Mouse (Mus musculus) forebrain, postnatal 0 days (tissue): Measurements from ENCODE around the gene Rnf19b. TPM values are rescaled to one million over a fixed set of nuclear protein-coding genes. Genes with fewer than 3 reads are reported as not detected.

Source experiments
- ATAC-seq: fragments of 200-750 bp; cut with Nextera tagmentation; 2 replicates; pipeline ENCODE4 v1.8.0; 2017; ENCODE audit warnings: mild to moderate bottlenecking, moderate library complexity
- DNase-seq: peaks from one replicate; pipeline ENCODE4 v3.0.0-alpha.2; 2015
- H3K27ac ChIP-seq: fragments of 300-500 bp; sonication (generic); 2 replicates; pipeline ENCODE4 v1.5.1; 2014; ENCODE audit warnings: low read depth, mild to moderate bottlenecking, antibody characterized with exemption, low read length, moderate library complexity, mixed read lengths
- H3K27me3 ChIP-seq: fragments of 300-500 bp; sonication (generic); 2 replicates; pipeline ENCODE4 v1.6.1; 2014; ENCODE audit warnings: mild to moderate bottlenecking, low read length, mixed read lengths; ENCODE audit not compliant: insufficient read depth
- H3K36me3 ChIP-seq: fragments of 300-500 bp; sonication (generic); 2 replicates; pipeline ENCODE4 v1.6.1; 2014; ENCODE audit warnings: mild to moderate bottlenecking, moderate library complexity; ENCODE audit not compliant: insufficient read depth
- H3K4me1 ChIP-seq: fragments of 300-500 bp; sonication (generic); 2 replicates; pipeline ENCODE4 v1.6.1; 2014; ENCODE audit warnings: antibody characterized with exemption; ENCODE audit not compliant: insufficient read depth
- H3K4me2 ChIP-seq: fragments of 300-500 bp; sonication (generic); 2 replicates; pipeline ENCODE4 v1.6.1; 2014; ENCODE audit warnings: low read depth, mild to moderate bottlenecking, moderate library complexity
- H3K4me3 ChIP-seq: fragments of 300-500 bp; sonication (generic); 2 replicates; pipeline ENCODE4 v1.5.1; 2014; ENCODE audit warnings: low read depth, low read length, mixed read lengths
- H3K9ac ChIP-seq: fragments of 300-500 bp; sonication (generic); 2 replicates; pipeline ENCODE4 v1.6.1; 2014; ENCODE audit warnings: mild to moderate bottlenecking
- H3K9me3 ChIP-seq: fragments of 300-500 bp; sonication (generic); 2 replicates; pipeline ENCODE4 v1.6.1; 2016; ENCODE audit warnings: low read length
- CTCF ChIP-seq: sonication (generic); IDR thresholded peaks from 2 replicates; pipeline ENCODE4 v1.5.1; 2016; ENCODE audit warnings: antibody characterized with exemption, control low read depth, low read depth
- WGBS: fragments of 180-500 bp; shearing (Covaris S2); extraction: QIAGEN DNeasy Blood & Tissue Kit; methylation state at CpG from one replicate; pipeline ENCODE4 v1.1.7; 2014; 5-methylcytosine and 5-hydroxymethylcytosine counted together
- polyA plus RNA-seq: library from polyadenylated mRNA; unstranded; fragments of >200 nt; fragmentation: Nextera tagmentation; extraction: Ambion mirVana; gene quantifications from 2 replicates; pipeline ENCODE4 v1.2.1, GENCODE M21; 2015
- total RNA-seq: library from RNA; depleted of rRNA; stranded (reverse); fragments of >200 nt; gene quantifications from 2 replicates; pipeline ENCODE4 v1.2.3, GENCODE M21; 2014

Rnf19b gene
- total and polyA plus RNA-seq, 2 experiments from 2014 or later, result 31.1 to 135 TPM

DNA sequence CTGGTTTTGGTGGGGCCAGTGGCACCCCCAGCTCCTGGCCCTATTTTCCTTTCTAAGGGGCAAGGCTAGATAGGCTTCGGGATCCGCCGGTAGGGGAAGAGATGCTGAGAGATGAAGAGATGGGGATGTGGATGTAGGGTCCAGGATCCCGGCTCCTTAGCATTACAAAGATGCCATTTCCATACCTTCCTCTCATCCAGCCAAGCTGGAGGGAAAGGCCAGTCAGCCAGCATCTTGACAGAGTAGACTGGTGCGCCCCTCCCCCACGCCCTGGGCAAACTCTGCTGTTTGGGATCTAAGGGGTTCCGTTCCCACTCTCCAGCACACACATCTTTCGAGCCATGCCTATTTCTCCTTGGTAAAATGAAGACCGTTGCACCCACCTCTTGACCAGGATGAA, 48.0 kb downstream of the Rnf19b start:
- no peaks in the 10 kb centered on the region for H3K36me3 ChIP-seq
- no peaks in the 10 kb centered on the region for H3K9me3 ChIP-seq
- peaks cover 13% of the 10 kb centered on the region; the same call in 1 of the 2 replicates for H3K27me3 ChIP-seq
- H3K4me2 ChIP-seq, result no peak overlapping the region
- WGBS, result 22% methylated on average over 9 of the region's 9 CpGs
- no peak for TF ChIP-seq CTCF
- ATAC-seq, result no peak
- H3K4me1 ChIP-seq, result no peaks in the 10 kb centered on the region
- no peak overlapping the region for H3K4me3 ChIP-seq
- H3K9ac ChIP-seq, result no peak overlapping the region
- no peak overlapping the region for H3K27ac ChIP-seq
- no peak for DNase-seq

DNA sequence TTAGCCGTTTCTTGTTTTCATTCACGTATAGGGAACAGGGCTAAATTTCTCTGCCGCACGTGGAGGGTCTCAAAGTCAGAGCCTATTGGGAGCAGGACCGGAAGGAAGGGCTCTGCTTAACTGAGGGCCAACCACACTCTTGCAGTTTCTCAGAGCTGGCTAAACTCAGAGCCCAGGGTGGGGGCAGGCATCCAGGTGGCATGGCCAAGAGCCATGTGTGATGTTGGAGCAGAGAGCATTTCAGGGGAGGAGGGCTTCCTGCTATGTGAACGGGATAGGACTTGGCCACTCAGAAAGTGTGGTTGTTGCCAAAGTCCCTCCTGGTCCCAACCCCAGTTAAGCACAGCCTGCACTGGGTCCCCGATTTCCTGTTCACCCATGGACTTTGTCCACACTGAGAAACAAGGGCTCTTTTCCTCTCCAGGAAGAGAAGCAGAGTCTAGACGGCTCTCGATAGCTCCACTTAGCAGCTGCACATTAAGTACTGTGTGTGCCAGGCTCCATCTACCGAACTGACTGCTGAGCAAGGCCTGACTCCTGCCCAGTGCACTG, 49.4 kb downstream of the Rnf19b start:
- no peak overlapping the region for H3K4me3 ChIP-seq
- no peak overlapping the region for H3K27ac ChIP-seq
- H3K36me3 ChIP-seq, result no peaks in the 10 kb centered on the region
- DNase-seq (no peak), ATAC-seq (no peak)
- H3K4me1 ChIP-seq, result no peaks in the 10 kb centered on the region
- H3K9me3 ChIP-seq, result no peaks in the 10 kb centered on the region
- no peak overlapping the region for H3K4me2 ChIP-seq
- WGBS, result 64% methylated on average over 10 of the region's 10 CpGs
- no peak overlapping the region for H3K9ac ChIP-seq
- H3K27me3 ChIP-seq, result peaks cover 13% of the 10 kb centered on the region; the same call in 1 of the 2 replicates
- no peak for TF ChIP-seq CTCF

DNA sequence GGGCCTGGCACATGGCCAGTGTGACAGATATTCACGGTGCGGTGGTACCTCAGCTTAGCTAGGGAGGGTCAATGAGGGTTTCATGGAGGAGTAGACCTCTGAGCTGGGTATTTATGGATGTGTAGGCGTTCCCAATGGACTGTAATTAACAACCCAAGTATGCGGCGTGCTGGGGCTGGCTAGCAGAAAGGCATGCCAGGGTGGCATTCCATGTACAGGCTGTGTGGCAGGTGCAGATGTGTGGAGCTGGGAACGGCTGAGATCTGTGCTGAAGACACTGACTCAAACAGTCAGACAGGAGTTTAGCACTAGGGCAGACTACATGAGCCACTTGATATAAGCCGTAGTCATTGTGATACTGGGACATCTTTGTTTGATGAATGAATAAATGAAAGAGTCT, 50.6 kb downstream of the Rnf19b start:
- Histone ChIP-seq H3K9ac (no peak overlapping the region), H3K4me1 (0 out of 2 replicates have a peak, but pooled peaks cover 3% of the 10 kb centered on the region), H3K36me3 (no peaks in the 10 kb centered on the region), H3K9me3 (no peaks in the 10 kb centered on the region), H3K27me3 (peaks cover 13% of the 10 kb centered on the region; the same call in 1 of the 2 replicates), H3K4me3 (no peak overlapping the region), H3K4me2 (no peak overlapping the region), H3K27ac (no peak overlapping the region)
- no peak for TF ChIP-seq CTCF
- DNase-seq (no peak), ATAC-seq (no peak)
- 71% methylated on average over 7 of the region's 7 CpGs for WGBS

DNA sequence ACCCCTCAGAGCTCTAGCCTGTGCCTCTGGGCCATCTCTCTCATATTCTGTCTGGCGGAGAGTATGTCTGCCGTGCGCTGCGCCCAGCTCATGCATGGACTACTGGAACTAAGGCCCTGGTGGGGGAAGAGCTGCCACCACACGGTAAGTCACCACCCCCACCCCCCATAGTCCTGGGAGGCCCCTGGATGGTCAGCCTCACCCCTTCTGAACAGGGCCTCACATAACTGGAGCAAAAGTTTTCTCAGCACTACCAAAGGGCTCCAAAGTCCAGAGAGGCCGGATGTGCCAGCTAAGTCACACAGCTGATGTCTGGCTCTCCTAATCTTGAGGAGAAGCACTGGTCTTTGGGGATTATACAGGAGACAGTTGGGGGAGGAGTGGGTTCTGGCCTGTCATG, 52.7 kb downstream of the Rnf19b start:
- DNase-seq, result no peak
- H3K27ac ChIP-seq, result no peak overlapping the region
- WGBS, result 89% methylated on average over 6 of the region's 6 CpGs
- H3K36me3 ChIP-seq, result 0 out of 2 replicates have a peak, but pooled peaks cover 3% of the 10 kb centered on the region
- H3K9ac ChIP-seq, result no peak overlapping the region
- H3K9me3 ChIP-seq, result no peaks in the 10 kb centered on the region
- H3K4me2 ChIP-seq, result no peak overlapping the region
- H3K27me3 ChIP-seq, result peaks cover 10% of the 10 kb centered on the region; the same call in 1 of the 2 replicates
- ATAC-seq, result no peak
- no peak overlapping the region for H3K4me3 ChIP-seq
- 0 out of 2 replicates have a peak, but pooled peaks cover 3% of the 10 kb centered on the region for H3K4me1 ChIP-seq
- TF ChIP-seq CTCF, result no peak

DNA sequence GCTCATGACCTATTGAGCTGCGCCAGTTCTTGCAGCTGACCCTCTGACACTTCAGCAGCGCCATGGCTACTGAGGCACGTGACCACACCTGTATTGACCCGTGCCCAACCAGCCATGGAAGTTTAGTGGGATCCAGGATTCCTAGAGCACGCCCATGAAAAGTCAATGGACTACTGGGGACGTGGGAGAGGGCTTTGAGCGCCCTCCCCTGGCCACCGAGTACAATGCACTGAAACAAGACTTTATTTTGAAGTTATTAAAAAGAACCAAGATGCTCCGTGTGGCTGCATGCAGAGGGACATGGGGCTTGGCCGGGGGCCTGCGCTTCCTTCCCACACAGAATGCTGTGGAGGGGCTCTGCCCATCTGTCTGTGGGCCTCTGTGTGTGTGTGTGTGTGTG, 53.3 kb downstream of the Rnf19b start:
- DNase-seq, result no peak
- Histone ChIP-seq H3K9me3 (no peaks in the 10 kb centered on the region), H3K4me2 (no peak overlapping the region), H3K4me3 (no peak overlapping the region), H3K4me1 (0 out of 2 replicates have a peak, but pooled peaks cover 3% of the 10 kb centered on the region), H3K27me3 (0 out of 2 replicates have a peak, but pooled peaks cover 5% of the 10 kb centered on the region), H3K27ac (no peak overlapping the region), H3K9ac (no peak overlapping the region), H3K36me3 (0 out of 2 replicates have a peak, but pooled peaks cover 3% of the 10 kb centered on the region)
- no peak for ATAC-seq
- 61% methylated on average over 11 of the region's 11 CpGs for WGBS
- peak; percentile 54 for TF ChIP-seq CTCF

DNA sequence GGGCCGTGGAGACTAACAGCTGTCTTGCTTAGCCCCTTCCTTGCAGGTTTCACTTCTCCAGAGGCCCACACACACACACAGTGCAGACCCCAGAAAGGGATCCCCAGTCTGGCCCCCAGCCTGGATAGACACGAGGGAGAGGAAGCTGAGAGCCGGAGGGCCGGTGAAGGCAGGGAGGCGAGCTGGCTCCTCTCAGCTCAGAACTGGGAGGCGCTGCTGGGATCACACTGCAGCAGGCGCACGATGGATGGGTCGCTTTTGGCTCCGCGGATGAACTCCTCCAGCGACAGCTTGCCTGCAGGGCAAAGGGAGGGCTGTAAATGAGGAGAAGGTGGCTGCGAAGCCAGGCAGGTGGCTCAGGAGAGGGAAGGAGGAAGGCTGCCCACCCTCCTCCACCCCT, 54.2 kb downstream of the Rnf19b start:
- Histone ChIP-seq H3K9me3 (no peaks in the 10 kb centered on the region), H3K4me3 (no peak overlapping the region), H3K27ac (no peak overlapping the region), H3K4me2 (no peak overlapping the region), H3K9ac (no peak overlapping the region), H3K36me3 (0 out of 2 replicates have a peak, but pooled peaks cover 3% of the 10 kb centered on the region), H3K27me3 (no peaks in the 10 kb centered on the region), H3K4me1 (0 out of 2 replicates have a peak, but pooled peaks cover 3% of the 10 kb centered on the region)
- DNase-seq (no peak), ATAC-seq (no peak)
- TF ChIP-seq CTCF, result no peak
- WGBS, result 64% methylated on average over 13 of the region's 13 CpGs

DNA sequence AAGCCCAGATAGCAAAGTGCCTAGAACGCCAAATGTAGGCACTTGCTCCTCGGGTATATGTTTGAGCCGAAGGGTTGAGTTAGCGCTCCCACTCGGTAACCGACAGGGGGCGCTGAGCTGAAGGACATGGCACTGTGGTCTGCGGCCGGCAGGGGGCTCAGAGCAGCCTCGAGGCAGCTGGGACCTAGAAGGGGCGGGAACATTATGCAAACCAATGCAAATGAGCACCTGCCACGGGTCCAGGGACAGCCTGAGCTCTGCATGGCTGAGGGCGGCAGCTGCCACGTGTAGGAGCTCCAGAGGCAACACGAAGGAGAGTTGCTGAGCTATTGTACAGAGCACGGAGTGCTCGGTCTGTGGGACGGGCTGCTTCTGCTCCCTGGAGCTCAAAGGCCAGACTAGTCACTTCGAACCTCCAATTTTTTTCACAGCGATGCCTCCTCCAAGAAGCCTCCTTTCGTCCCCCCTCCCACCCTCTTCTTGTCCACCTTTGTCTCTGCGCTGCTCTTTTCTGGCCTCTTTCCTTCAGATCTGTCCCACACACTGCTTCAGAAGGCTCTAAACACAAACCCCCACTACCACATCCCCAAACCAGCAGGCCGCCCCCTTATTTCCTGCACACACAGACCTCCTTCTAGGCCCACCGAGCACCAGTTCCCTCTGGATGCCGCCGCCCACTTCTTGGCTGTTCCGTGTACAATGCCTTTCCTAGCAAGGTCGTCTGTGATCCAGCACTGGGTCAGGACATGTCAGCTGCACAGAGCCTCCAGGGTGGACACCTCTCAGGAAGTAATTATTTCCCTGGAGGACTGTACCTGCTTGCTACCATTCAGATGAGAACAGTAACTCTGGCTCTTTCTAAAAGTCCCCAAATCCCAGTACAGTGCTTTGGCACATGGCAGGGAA, 55.3 kb downstream of the Rnf19b start:
- peak; percentile 97 for ATAC-seq
- Histone ChIP-seq H3K4me1 (0 out of 2 replicates have a peak, but pooled peaks cover 3% of the 10 kb centered on the region), H3K9me3 (no peaks in the 10 kb centered on the region), H3K27me3 (no peaks in the 10 kb centered on the region), H3K4me2 (no peak overlapping the region), H3K4me3 (no peak overlapping the region), H3K36me3 (0 out of 2 replicates have a peak, but pooled peaks cover 3% of the 10 kb centered on the region), H3K9ac (no peak overlapping the region), H3K27ac (no peak overlapping the region; the same call in 1 of the 2 replicates)
- DNase-seq, result peak; percentile 92
- WGBS, result 27% methylated on average over 28 of the region's 28 CpGs
- TF ChIP-seq CTCF, result peak; percentile 100
